Mouse (Mus musculus): ENCODE measurements around the gene Lef1. TPM values are rescaled to one million over a fixed set of nuclear protein-coding genes. Genes with fewer than 3 reads are reported as not detected.

The Lef1 gene
- polyA plus RNA-seq, 1 experiment from 2014 or later, result 61.3 TPM

DNA sequence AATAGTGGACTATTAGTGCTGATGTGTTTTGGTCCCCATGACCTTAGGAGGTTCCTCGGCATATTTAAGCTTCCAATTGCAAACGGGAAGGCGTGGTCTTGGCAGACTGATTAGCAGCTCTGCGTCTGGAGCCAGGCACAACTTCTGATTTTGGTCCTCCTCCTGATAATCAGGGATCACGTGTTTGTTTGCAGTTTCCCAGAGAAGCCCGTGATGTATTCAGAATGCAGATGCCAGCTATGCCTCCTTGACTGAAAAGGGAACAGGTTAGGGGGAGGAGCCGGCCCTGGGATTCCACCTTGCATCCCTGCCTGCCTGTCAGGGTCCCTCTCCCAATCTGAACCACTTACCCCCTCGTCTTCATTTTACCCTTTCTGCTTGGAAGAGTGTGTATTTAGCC is 26.2 kb downstream of the Lef1 start:
- H3K9me3 ChIP-seq, result no peaks in the 10 kb centered on the region
- H3K27ac ChIP-seq (replicated peaks), result peak overlapping the region; percentile 59
- peaks cover 20% of the 10 kb centered on the region for H3K36me3 ChIP-seq (replicated peaks)
- peak; percentile 52 for DNase-seq (ENCODE audit: low spot score)
- no peaks in the 10 kb centered on the region for H3K27me3 ChIP-seq (replicated peaks; ENCODE audit: low read depth, poor library complexity, severe bottlenecking)
- peaks cover 67% of the 10 kb centered on the region for H3K4me1 ChIP-seq
- peak overlapping the region; percentile 38 for H3K4me3 ChIP-seq
- WGBS, result 15% methylated on average over 8 of the region's 8 CpGs

DNA sequence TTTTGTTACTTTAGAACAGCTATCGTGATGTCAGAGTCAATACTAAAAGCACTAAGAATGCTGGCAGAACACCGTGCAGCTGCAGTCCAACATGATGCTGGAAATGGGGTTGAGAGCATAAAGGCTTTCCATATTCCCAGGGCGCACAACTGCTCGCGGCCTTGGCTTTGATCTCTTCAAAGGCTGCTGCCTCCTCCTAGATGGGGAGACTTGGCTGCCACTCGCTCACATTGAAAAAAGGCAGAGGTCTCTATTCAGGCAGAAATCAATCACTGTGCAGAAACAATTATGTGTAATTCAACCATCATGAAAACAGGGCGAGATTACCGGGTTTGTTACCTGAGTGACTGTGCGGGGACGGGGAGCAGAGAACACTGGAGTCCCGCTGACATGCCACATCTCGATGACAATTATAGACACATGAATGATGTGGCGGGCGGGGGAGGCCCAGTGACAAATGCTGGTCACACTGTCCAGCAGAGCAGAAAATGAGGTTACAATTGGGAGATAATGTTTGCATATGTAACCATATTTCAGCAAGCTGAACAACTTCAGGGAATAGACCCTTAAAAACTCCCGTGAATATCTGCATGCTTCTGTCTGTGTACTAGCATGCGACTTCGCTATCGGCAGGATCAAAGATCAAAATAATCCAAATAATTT is 27.0 kb downstream of the Lef1 start:
- Histone ChIP-seq H3K27ac (replicated peaks) (peak overlapping the region; percentile 59), H3K36me3 (replicated peaks) (peaks cover 20% of the 10 kb centered on the region), H3K27me3 (replicated peaks; ENCODE audit: low read depth, poor library complexity, severe bottlenecking) (no peaks in the 10 kb centered on the region), H3K4me3 (peak overlapping the region; percentile 38), H3K4me1 (peaks cover 72% of the 10 kb centered on the region), H3K9me3 (no peaks in the 10 kb centered on the region)
- DNase-seq (ENCODE audit: low spot score), result peak; percentile 80
- 36% methylated on average over 18 of the region's 18 CpGs for WGBS

- no peak for DNase-seq (ENCODE audit: low spot score)
- Histone ChIP-seq H3K27me3 (replicated peaks; ENCODE audit: low read depth, poor library complexity, severe bottlenecking) (no peaks in the 10 kb centered on the region), H3K36me3 (replicated peaks) (peaks cover 11% of the 10 kb centered on the region), H3K9me3 (no peaks in the 10 kb centered on the region), H3K27ac (replicated peaks) (peak overlapping the region; percentile 40), H3K4me1 (peaks cover 80% of the 10 kb centered on the region), H3K4me3 (no peak overlapping the region)
- WGBS, result 78% methylated on average over 9 of the region's 9 CpGs
Observed at GRCm38 (mm10) chr3:131138224-131138623, 28.0 kb downstream of the Lef1 start.

GRCm38 (mm10) chr3:131138797-131139196 is 28.5 kb downstream of the Lef1 start:
- H3K4me1 ChIP-seq, result peaks cover 84% of the 10 kb centered on the region
- WGBS, result 81% methylated on average over 8 of the region's 8 CpGs
- H3K27ac ChIP-seq (replicated peaks), result peak overlapping the region; percentile 44

GRCm38 (mm10) chr3:131139345-131140090 is 29.2 kb downstream of the Lef1 start:
- Histone ChIP-seq H3K27me3 (replicated peaks; ENCODE audit: low read depth, poor library complexity, severe bottlenecking) (no peaks in the 10 kb centered on the region), H3K36me3 (replicated peaks) (peaks cover 11% of the 10 kb centered on the region), H3K4me3 (no peak overlapping the region), H3K9me3 (no peaks in the 10 kb centered on the region), H3K4me1 (peaks cover 82% of the 10 kb centered on the region), H3K27ac (replicated peaks) (peak overlapping the region; percentile 44)
- no peak for DNase-seq (ENCODE audit: low spot score)
- WGBS, result 56% methylated on average over 14 of the region's 14 CpGs

More at GRCm38 (mm10) chr3:131138797-131139196, 28.5 kb downstream of the Lef1 start:
- Histone ChIP-seq H3K4me3 (no peak overlapping the region), H3K9me3 (no peaks in the 10 kb centered on the region), H3K27me3 (replicated peaks; ENCODE audit: low read depth, poor library complexity, severe bottlenecking) (no peaks in the 10 kb centered on the region), H3K36me3 (replicated peaks) (peaks cover 11% of the 10 kb centered on the region)
- DNase-seq (ENCODE audit: low spot score), result no peak

GRCm38 (mm10) chr3:131140091-131140462 is 29.8 kb downstream of the Lef1 start:
- WGBS, result 89% methylated on average over 7 of the region's 7 CpGs
- H3K36me3 ChIP-seq (replicated peaks), result peaks cover 11% of the 10 kb centered on the region
- H3K4me3 ChIP-seq, result no peak overlapping the region
- peaks cover 76% of the 10 kb centered on the region for H3K4me1 ChIP-seq
- H3K9me3 ChIP-seq, result no peaks in the 10 kb centered on the region
- H3K27me3 ChIP-seq (replicated peaks; ENCODE audit: low read depth, poor library complexity, severe bottlenecking), result no peaks in the 10 kb centered on the region
- DNase-seq (ENCODE audit: low spot score), result no peak
- H3K27ac ChIP-seq (replicated peaks), result peak overlapping the region; percentile 31

- H3K9me3 ChIP-seq, result no peaks in the 10 kb centered on the region
- no peak overlapping the region for H3K4me3 ChIP-seq
- peaks cover 69% of the 10 kb centered on the region for H3K4me1 ChIP-seq
- 25% methylated on average over 4 of the region's 4 CpGs for WGBS
- no peak overlapping the region for H3K27ac ChIP-seq (replicated peaks)
- DNase-seq (ENCODE audit: low spot score), result peak; percentile 43
- H3K36me3 ChIP-seq (replicated peaks), result peaks cover 11% of the 10 kb centered on the region
- H3K27me3 ChIP-seq (replicated peaks; ENCODE audit: low read depth, poor library complexity, severe bottlenecking), result no peaks in the 10 kb centered on the region
Observed at GRCm38 (mm10) chr3:131141546-131141945, 31.3 kb downstream of the Lef1 start.

GRCm38 (mm10) chr3:131144250-131144649 is 34.0 kb downstream of the Lef1 start:
- no peaks in the 10 kb centered on the region for H3K9me3 ChIP-seq
- no peak overlapping the region for H3K27ac ChIP-seq (replicated peaks)
- 55% methylated on average over 2 of the region's 2 CpGs for WGBS
- no peaks in the 10 kb centered on the region for H3K27me3 ChIP-seq (replicated peaks; ENCODE audit: low read depth, poor library complexity, severe bottlenecking)
- H3K4me1 ChIP-seq, result peaks cover 58% of the 10 kb centered on the region
- DNase-seq (ENCODE audit: low spot score), result no peak
- H3K4me3 ChIP-seq, result no peak overlapping the region
- H3K36me3 ChIP-seq (replicated peaks), result peaks cover 11% of the 10 kb centered on the region

DNA sequence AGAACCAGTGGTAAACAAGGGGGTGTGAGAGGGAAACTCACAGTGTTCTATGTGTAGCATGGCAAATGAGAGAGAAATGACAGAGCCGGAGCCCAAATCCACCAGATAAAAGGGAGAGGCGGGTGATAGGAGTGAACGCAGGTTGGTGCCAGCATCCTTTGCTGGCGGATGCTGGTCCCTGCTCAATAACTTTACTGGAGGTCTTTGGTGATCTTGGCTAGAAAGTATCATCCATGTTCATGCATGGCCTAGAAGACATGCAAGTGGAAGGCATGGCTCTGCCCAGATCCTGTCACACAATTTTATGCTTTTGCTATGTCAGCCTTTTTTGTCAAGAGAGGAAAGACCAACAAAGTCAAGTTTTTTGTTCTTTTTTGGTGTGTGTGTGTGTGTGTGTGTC is 42.6 kb downstream of the Lef1 start:
- H3K27me3 ChIP-seq (replicated peaks; ENCODE audit: low read depth, poor library complexity, severe bottlenecking), result no peaks in the 10 kb centered on the region
- WGBS, result 95% methylated on average over 4 of the region's 4 CpGs
- peaks cover 48% of the 10 kb centered on the region for H3K4me1 ChIP-seq
- H3K4me3 ChIP-seq, result no peak overlapping the region
- no peak overlapping the region for H3K27ac ChIP-seq (replicated peaks)
- no peaks in the 10 kb centered on the region for H3K9me3 ChIP-seq
- H3K36me3 ChIP-seq (replicated peaks), result no peaks in the 10 kb centered on the region
- DNase-seq (ENCODE audit: low spot score), result no peak

DNA sequence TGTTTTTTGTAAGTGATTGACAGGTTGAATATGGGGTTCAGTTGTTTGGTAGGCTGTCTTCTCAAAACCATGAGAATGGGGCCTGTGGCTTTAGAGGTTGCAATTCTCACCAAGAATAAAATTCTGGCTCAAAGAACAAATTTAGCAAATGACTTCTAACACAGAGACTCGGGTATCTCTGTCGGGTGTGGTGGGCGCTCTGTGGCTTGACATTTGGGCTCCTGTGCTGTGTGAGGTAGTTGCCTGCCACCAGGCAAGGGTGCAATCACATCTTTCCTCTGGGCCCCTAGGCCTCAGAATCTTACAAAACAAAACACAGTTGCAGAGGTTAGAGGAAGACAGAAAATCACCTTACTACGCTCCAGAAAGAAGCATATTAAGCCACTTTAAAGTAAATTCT is 43.6 kb downstream of the Lef1 start:
- Histone ChIP-seq H3K4me3 (no peak overlapping the region), H3K27ac (replicated peaks) (no peak overlapping the region), H3K4me1 (peaks cover 45% of the 10 kb centered on the region), H3K9me3 (no peaks in the 10 kb centered on the region), H3K36me3 (replicated peaks) (no peaks in the 10 kb centered on the region), H3K27me3 (replicated peaks; ENCODE audit: low read depth, poor library complexity, severe bottlenecking) (no peaks in the 10 kb centered on the region)
- DNase-seq (ENCODE audit: low spot score), result no peak
- WGBS, result 88% methylated on average over 4 of the region's 4 CpGs

DNA sequence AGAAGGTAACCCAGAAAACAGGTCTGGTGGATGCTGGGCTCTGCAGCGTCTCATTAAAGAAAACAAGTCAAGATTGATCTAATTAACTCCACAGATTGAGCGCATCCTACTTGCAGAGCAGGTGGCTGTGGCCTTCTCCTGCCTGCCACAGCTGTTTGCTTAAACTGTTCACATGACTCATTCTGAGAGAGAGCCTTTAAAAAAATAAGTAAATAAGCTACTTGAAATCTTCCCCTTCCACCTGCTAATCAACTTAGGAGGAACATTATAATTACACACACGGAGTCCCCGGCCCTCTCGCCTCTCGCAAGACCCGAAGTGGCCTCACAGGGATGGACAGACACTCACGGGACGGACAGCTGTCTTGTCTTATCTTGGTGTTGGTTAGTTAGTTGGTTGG is 44.3 kb downstream of the Lef1 start:
- H3K27me3 ChIP-seq (replicated peaks; ENCODE audit: low read depth, poor library complexity, severe bottlenecking), result no peaks in the 10 kb centered on the region
- H3K9me3 ChIP-seq, result no peaks in the 10 kb centered on the region
- no peak overlapping the region for H3K4me3 ChIP-seq
- no peak overlapping the region for H3K27ac ChIP-seq (replicated peaks)
- H3K36me3 ChIP-seq (replicated peaks), result no peaks in the 10 kb centered on the region
- 79% methylated on average over 9 of the region's 9 CpGs for WGBS
- DNase-seq (ENCODE audit: low spot score), result no peak
- peaks cover 51% of the 10 kb centered on the region for H3K4me1 ChIP-seq

DNA sequence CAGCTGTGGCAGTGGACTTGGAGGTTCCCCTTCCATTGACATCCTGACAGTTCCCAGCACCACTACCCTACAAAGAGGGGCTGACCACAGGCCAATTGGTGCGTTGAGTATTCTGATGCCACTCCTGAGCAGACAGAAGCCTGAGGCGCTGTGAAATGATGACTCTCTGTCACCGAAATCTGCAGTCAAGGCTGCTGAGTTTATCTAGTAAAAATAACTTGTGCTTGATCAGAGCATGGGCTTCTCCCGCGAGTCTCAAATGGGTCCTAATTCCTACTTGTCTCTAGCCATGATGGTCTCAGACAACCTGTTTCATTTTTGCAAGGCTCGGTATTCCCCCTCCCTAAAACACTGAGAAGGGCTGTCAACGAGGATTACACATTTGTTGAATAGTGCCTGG is 44.8 kb downstream of the Lef1 start:
- Histone ChIP-seq H3K27ac (replicated peaks) (no peak overlapping the region), H3K4me3 (no peak overlapping the region), H3K9me3 (no peaks in the 10 kb centered on the region), H3K36me3 (replicated peaks) (no peaks in the 10 kb centered on the region), H3K4me1 (peaks cover 56% of the 10 kb centered on the region), H3K27me3 (replicated peaks; ENCODE audit: low read depth, poor library complexity, severe bottlenecking) (no peaks in the 10 kb centered on the region)
- WGBS, result 82% methylated on average over 7 of the region's 7 CpGs
- no peak for DNase-seq (ENCODE audit: low spot score)

DNA sequence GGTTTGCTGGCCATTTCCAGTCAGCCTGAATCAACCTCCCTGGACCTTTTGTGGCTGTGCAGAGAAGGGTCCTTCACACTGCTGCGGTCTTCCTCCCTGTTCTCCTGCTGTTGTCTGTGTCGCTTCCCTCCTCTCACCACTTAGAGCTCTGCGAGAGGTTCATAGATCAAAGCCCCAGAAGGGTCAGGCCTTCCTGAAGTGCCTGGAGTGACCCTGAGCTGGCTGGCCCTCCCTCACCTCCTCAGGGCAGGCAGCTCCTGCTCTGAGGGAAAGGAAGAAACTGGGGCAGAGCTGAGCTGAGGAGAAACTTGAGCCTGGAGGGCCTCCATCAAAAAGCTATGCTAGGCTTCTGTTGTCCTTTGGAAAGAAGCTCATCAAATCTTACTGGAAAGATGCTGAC is 45.4 kb downstream of the Lef1 start:
- Histone ChIP-seq H3K4me3 (no peak overlapping the region), H3K4me1 (peaks cover 62% of the 10 kb centered on the region), H3K36me3 (replicated peaks) (no peaks in the 10 kb centered on the region), H3K9me3 (no peaks in the 10 kb centered on the region), H3K27ac (replicated peaks) (peak overlapping the region; percentile 51), H3K27me3 (replicated peaks; ENCODE audit: low read depth, poor library complexity, severe bottlenecking) (no peaks in the 10 kb centered on the region)
- no peak for DNase-seq (ENCODE audit: low spot score)
- 7% methylated on average over 3 of the region's 3 CpGs for WGBS
